Mouse (Mus musculus) yolk sac, embryonic 10.5 days (tissue): Measurements from ENCODE around the gene Bex6.
A peak's percentile ranks its signal among the peaks of the same experiment; 100 is the strongest.
"Not testable (repeated sequence)": the region's sequence is repeated elsewhere in the genome, so short reads cannot be mapped to it uniquely, and the experiment has no call there.

Source experiments
- DNase-seq: peaks from one replicate; pipeline ENCODE4 v3.0.0-alpha.2; 2017; ENCODE audit warnings: low spot score

The Bex6 gene

GRCm38 (mm10) chr16:32174340-32175005, 5.2 kb upstream of the Bex6 start:
- no peak for DNase-seq

GRCm38 (mm10) chr16:32175029-32175428, 4.6 kb upstream of the Bex6 start:
- no peak for DNase-seq

- DNase-seq = peak; percentile 57
These were observed 2.5 kb upstream of the Bex6 start for GRCm38 (mm10) chr16:32176896-32177686.

DNA sequence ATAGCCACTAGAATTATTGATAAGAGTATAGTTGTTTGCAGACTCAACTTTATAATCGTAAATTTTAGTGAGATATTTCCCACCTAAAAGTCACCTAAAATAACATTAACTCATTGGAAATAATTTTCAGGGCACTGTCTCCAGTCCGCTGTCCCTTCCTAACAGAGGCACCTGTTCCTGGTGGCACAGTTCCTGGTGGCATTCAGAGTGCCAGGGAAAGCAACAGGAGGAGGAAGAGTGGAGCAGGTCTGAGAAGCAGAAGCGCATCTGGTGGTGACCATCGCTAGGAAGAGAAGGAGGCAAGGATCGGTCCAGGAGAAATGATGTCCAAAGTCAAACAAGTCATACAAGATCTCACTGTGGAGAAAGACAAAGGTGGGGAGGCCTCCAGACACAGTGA, 6.4 kb downstream of the Bex6 start:
- DNase-seq = no peak

GRCm38 (mm10) chr16:32189109-32189508, 9.5 kb downstream of the Bex6 start:
- no peak for DNase-seq

DNA sequence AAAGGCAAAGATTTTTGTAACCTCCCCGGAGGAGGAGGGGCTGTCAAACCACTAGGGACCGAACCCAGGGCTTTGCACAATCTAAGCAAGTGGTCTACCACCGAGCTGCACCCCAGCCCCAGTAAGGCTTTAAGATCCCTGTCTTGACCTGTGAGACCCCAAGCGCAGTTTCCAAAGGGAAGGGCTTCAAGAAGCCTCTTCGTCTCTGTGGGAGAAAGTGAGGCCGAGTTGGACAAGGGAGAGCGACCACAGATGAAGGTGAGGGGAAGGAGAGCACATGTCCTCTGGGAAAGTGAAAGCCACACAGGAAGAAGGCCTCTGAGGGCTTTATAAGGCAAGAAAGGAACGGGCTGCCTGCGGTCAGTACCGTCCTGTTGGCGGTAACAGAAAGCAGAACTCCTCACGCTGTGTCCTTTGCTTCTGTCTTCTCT, 10.4 kb downstream of the Bex6 start:
- no peak for DNase-seq

- DNase-seq = no peak
These were observed 20.8 kb downstream of the Bex6 start for GRCm38 (mm10) chr16:32200256-32201003.

- DNase-seq = no peak
These were observed 21.3 kb downstream of the Bex6 start for GRCm38 (mm10) chr16:32201004-32201325.

DNA sequence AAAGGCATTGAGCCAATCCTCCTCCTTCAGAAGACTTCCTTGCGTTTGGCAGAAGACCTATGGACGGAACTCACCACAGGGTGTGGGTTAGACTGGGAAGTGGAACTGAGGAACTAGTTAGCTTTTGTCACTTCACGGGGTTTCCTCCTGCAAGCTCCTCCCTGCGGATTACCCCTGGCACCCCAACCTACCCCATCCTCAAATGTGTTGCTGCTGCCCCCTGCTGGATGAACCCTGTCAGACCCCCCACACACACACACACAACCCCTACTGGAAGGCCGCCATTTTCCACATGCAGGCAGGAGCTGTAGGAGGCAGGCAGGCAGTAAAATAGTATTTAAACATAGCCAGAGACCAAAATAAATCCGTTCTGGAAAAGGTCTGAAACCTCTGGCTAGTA, 23.1 kb downstream of the Bex6 start:
- DNase-seq = peak; percentile 14

- no peak for DNase-seq
These were observed 25.3 kb downstream of the Bex6 start for GRCm38 (mm10) chr16:32204902-32205301.

- DNase-seq = no peak
These were observed 34.5 kb downstream of the Bex6 start for GRCm38 (mm10) chr16:32214156-32214555.

DNA sequence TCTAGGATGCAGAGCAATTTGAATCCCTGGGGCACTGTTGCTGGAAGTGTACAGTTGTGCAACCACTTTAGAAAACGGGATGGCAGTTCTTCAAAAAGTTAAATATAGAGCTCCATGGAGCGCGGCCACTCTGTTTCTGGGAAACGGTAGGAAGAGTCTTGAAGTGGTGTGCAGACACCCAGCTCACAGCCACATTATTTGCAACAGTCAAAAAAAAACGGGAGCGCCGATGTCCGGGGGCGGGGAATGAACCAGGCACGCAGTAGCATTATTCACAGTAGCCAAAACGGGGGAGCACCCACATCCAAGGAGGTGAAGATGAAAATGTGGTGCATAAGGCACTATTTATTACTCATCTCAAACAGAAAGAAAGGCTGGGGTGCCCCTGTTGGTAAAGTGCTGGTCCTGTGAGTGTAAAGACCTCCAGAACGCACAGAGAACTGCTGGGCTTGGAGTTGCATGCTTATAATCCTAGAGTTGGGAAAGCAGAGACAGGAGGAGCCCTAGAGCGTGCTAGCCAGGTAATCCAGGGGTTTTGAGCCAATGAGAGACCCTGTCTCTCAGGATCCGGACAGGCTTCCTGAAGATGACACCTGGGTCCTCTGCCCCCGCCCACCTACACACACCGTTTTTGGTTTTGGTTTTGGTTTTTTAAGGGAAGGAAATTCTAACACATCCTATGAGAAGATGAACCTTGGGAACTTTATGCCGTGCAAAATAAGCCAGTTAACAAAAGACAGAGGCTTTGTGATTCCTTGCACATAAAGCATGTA, 35.4 kb downstream of the Bex6 start:
- DNase-seq = no peak

DNA sequence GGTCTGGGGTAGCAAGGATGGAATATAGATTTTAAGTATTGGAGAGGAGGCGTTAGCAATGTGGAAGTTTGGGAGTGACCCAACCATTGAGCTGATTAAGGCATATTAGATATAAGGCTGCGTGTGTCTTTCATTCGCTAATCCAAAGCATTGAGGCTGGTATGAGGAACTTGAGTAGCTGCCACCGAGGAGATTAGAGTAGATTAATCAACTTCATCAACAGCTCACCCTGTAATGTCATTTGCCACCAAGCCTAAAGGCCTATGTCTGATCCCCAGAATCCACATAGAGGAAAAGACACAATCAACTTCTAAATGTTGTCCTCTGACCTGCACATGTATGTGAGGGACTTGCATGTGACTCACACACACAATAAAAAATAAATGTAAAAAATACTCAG, 42.2 kb downstream of the Bex6 start:
- DNase-seq = no peak

GRCm38 (mm10) chr16:32222399-32222798, 42.8 kb downstream of the Bex6 start:
- DNase-seq = no peak

DNA sequence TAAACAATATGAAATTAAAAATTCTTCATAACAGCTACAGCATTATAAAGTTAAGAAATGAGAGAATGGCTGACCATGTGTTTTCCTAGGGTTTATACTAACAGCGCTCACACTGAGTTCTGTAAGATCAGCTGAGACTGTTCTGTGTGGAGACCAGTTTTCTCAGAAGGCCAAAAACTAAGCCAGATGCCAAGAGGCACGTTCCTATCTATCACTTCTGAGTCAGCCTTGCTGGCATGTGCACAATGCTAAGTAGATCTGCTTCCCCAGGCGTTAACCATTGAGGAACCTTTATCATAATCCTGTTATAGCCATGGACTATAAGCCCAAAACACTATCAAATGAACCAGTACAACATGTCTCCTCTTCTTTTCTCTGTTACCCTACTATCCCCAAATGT, 52.4 kb downstream of the Bex6 start:
- DNase-seq = not testable (repeated sequence)
